Mouse (Mus musculus): ENCODE measurements around the gene Srsf2. TPM values are rescaled to one million over a fixed set of nuclear protein-coding genes. Genes with fewer than 3 reads are reported as not detected.

Srsf2 gene
- 241 and 393 TPM in 2 replicates for polyA plus RNA-seq (2012; rRNA removed)

GRCm38 (mm10) chr11:116852891-116853511, at the start of gene Srsf2:
Gene Srsf2 (minus strand): TSS chr11:116853094.

DNA sequence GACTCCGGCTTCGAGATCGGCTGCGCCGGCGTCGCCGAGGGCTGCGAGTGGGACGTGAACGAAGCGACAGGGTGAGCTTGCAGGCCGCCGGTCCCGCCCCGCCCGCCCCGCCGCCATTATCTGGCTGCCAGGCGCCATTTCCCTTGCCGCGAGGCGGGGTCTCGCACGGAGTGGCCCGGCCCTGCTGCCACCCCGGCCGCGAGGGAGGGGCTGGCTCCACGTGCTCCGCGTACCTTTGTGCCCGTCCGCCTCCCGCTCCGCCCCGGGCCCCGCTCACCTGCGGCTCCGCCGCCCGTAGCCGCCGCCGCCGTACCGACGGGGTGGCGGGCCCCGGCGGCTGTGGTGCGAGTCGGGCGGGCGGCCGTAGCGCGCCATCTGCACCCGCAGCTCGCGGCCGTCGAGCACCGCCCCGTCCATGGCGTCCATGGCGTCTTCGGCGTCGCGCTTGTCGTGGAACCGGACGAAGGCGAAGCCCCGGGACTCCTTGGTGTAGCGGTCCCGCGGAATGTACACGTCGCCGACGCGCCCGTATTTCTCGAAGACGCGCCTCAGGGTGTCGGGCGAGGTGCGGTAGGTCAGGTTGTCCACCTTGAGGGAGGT, 503 bp downstream of the Srsf2 start, which contains the start of gene Mfsd11:
Gene Mfsd11, plus strand, starts transcription at position 150 of the 600 bp plus-strand sequence.

GRCm38 (mm10) chr11:116843261-116844233, 9.3 kb downstream of the Srsf2 start, which contains the start of the genes Mettl23 and Jmjd6:
Gene Mettl23 (plus strand): TSS chr11:116843278.
Gene Jmjd6 (minus strand): TSS chr11:116843449.

GRCm38 (mm10) chr11:116827534-116828165, 25.2 kb downstream of the Srsf2 start, which contains the start of gene Mxra7:
Gene Mxra7 (minus strand): TSS chr11:116828046.

Other genes starting within 250 kb of the Srsf2 start
- 19.1 and 19.6 TPM in 2 replicates for gene Rhbdf2, start 226.1 kb downstream of the Srsf2 start, polyA plus RNA-seq (2012; rRNA removed)
- 0.45 and 0.75 TPM in 2 replicates for gene Prcd, start 199.6 kb downstream of the Srsf2 start, polyA plus RNA-seq (2012; rRNA removed)
- gene Cygb, start 198.8 kb downstream of the Srsf2 start, polyA plus RNA-seq (2012; rRNA removed) = 21.5 and 28.4 TPM in 2 replicates
- not detected in 2 replicates for gene St6galnac1, start 77.6 kb downstream of the Srsf2 start, polyA plus RNA-seq (2012; rRNA removed)
- 44.7 and 91.7 TPM in 2 replicates for gene Mxra7, start 25.0 kb downstream of the Srsf2 start, polyA plus RNA-seq (2012; rRNA removed)
- gene Mettl23, start 9.8 kb downstream of the Srsf2 start, polyA plus RNA-seq (2012; rRNA removed) = 7.8 and 13.4 TPM in 2 replicates
- gene Jmjd6, start 9.6 kb downstream of the Srsf2 start, polyA plus RNA-seq (2012; rRNA removed) = 7.5 and 10.0 TPM in 2 replicates
- 13.2 and 17.1 TPM in 2 replicates for gene Mfsd11, start 654 bp downstream of the Srsf2 start, polyA plus RNA-seq (2012; rRNA removed)
- gene Mgat5b, start 65.8 kb upstream of the Srsf2 start, polyA plus RNA-seq (2012; rRNA removed) = 0.89 and 0.91 TPM in 2 replicates

Data from stomach, adult 2 months (tissue).